Mouse (Mus musculus) embryonic facial prominence, embryonic 15.5 days (tissue): ENCODE data around the gene Lrfn5. TPM values are rescaled to one million over a fixed set of nuclear protein-coding genes. Genes with fewer than 3 reads are reported as not detected.

Experiments used
- ATAC-seq: fragments of 200-750 bp; cut with Nextera tagmentation; 2 replicates; pipeline ENCODE4 v1.8.0; 2017; ENCODE audit warnings: low read depth, moderate TSS enrichment; ENCODE audit not compliant: insufficient number of reproducible peaks, low FRiP score, low TSS enrichment
- H3K27ac ChIP-seq: fragments of 300-500 bp; sonication (generic); replicated peaks from 2 replicates; pipeline ENCODE4 v1.5.1; 2015; ENCODE audit warnings: mild to moderate bottlenecking, inconsistent platforms
- H3K27me3 ChIP-seq: fragments of 300-500 bp; sonication (generic); 2 replicates; pipeline ENCODE4 v1.6.1; 2015; ENCODE audit warnings: inconsistent platforms
- H3K36me3 ChIP-seq: fragments of 300-500 bp; sonication (generic); 2 replicates; pipeline ENCODE4 v1.6.1; 2015; ENCODE audit warnings: mild to moderate bottlenecking, inconsistent platforms
- H3K4me1 ChIP-seq: fragments of 300-500 bp; sonication (generic); 2 replicates; pipeline ENCODE4 v1.6.1; 2015; ENCODE audit warnings: inconsistent platforms
- H3K4me2 ChIP-seq: fragments of 300-500 bp; sonication (generic); replicated peaks from 2 replicates; pipeline ENCODE4 v1.6.1; 2015; ENCODE audit warnings: mild to moderate bottlenecking, inconsistent platforms
- H3K4me3 ChIP-seq: fragments of 300-500 bp; sonication (generic); replicated peaks from 2 replicates; pipeline ENCODE4 v1.5.1; 2015; ENCODE audit warnings: mild to moderate bottlenecking, inconsistent platforms
- H3K9ac ChIP-seq: fragments of 300-500 bp; sonication (generic); 2 replicates; pipeline ENCODE4 v1.6.1; 2015; ENCODE audit warnings: inconsistent platforms
- H3K9me3 ChIP-seq: fragments of 300-500 bp; sonication (generic); replicated peaks from 2 replicates; pipeline ENCODE4 v1.6.1; 2016; ENCODE audit warnings: inconsistent platforms
- WGBS: fragments of 180-500 bp; shearing (Covaris S2); methylation state at CpG from one replicate; pipeline ENCODE4 v1.1.7; 2015; 5-methylcytosine and 5-hydroxymethylcytosine counted together
- polyA plus RNA-seq: library from polyadenylated mRNA; unstranded; fragments of >200 nt; fragmentation: Nextera tagmentation; extraction: Ambion mirVana; gene quantifications from 2 replicates; pipeline ENCODE4 v1.2.1, GENCODE M21; 2015

Gene Lrfn5
- polyA plus RNA-seq, 1 experiment from 2014 or later = 5.8 TPM

- Histone ChIP-seq H3K27ac (no peak overlapping the region), H3K9ac (no peak overlapping the region), H3K27me3 (no peaks in the 10 kb centered on the region), H3K4me2 (no peak overlapping the region), H3K4me1 (no peaks in the 10 kb centered on the region), H3K36me3 (no peaks in the 10 kb centered on the region), H3K9me3 (no peaks in the 10 kb centered on the region), H3K4me3 (no peak overlapping the region)
- 72% methylated on average over 5 of the region's 5 CpGs for WGBS
- no peak for ATAC-seq
Observed at GRCm38 (mm10) chr12:61654380-61654779, 131.4 kb downstream of the Lrfn5 start.

DNA sequence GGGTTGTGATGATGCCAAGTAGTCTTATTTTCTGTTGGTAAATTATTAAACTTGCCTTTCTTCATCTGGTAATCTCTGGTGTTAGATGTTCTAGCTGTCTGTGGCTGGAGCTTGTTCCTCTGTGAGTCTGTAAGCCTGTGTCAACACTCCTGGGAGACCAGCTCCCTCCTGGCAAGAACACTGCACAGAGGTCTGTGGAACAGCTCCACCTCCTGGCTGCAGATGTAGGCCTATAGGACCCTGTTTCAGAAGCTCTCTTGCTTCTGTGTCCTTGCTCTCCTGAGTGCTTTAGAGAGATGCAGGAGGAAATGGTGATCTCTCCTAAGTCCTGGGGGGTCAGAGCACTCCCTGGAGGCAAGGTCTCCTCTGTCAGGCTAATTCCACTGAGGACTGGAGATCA lies 200.2 kb downstream of the Lrfn5 start:
- no peak overlapping the region for H3K9ac ChIP-seq
- no peaks in the 10 kb centered on the region for H3K4me1 ChIP-seq
- no peak for ATAC-seq
- no peak overlapping the region for H3K4me2 ChIP-seq
- H3K9me3 ChIP-seq = no peaks in the 10 kb centered on the region
- no peak overlapping the region for H3K27ac ChIP-seq
- H3K27me3 ChIP-seq = no peaks in the 10 kb centered on the region
- H3K36me3 ChIP-seq = no peaks in the 10 kb centered on the region
- no peak overlapping the region for H3K4me3 ChIP-seq

DNA sequence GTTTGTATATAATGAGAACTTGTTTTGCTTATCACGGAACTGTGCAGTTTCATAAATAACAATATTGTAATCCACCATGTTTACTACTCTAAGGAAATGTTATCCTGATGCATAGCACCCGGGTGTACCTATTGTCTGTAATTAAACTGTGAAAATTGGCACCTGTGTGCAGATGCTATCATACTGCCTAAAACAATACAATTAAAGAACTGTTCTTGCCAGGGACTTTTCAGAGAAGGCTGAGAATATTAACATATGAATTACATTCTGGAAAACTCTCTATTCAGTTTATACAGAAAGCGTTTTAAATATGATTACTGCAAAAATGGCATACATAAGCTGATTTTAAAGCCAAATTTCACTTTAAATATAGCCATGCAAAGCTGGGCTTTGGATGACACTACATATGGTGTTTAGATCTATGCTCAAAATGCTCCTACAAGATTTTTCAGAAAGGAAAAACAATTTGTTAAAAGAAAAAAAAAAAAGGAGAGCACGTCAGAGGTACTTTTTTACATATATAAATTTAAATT lies 284.2 kb downstream of the Lrfn5 start:
- no peaks in the 10 kb centered on the region for H3K27me3 ChIP-seq
- H3K4me1 ChIP-seq = no peaks in the 10 kb centered on the region
- H3K4me3 ChIP-seq = no peak overlapping the region
- H3K36me3 ChIP-seq = no peaks in the 10 kb centered on the region
- H3K9ac ChIP-seq = no peak overlapping the region
- no peaks in the 10 kb centered on the region for H3K9me3 ChIP-seq
- no peak for ATAC-seq
- H3K27ac ChIP-seq = no peak overlapping the region
- no peak overlapping the region for H3K4me2 ChIP-seq
- WGBS = 68% methylated on average over 4 of the region's 4 CpGs

GRCm38 (mm10) chr12:61823601-61824000 lies 300.7 kb downstream of the Lrfn5 start:
- ATAC-seq = no peak
- H3K4me1 ChIP-seq = no peaks in the 10 kb centered on the region

DNA sequence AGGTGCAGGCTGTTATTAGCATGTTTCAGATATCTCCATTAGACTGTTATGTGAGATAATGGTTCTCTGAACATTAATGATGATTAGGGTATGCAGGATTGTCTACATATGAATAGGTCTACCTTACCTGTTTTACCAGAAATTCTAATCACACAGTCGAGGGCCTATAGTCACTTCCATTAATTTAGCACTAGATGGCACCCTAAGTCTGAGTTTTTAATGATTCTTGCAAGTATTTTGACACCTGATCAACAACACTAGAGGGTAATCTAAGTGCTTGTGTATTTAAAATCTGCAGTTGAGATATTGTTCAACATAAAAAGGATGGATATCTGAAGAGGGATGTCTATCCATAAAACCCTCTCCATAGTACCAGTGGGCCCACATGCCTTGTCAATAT lies 303.4 kb downstream of the Lrfn5 start:
- Histone ChIP-seq H3K9ac (no peak overlapping the region), H3K27ac (no peak overlapping the region), H3K9me3 (no peaks in the 10 kb centered on the region), H3K27me3 (no peaks in the 10 kb centered on the region), H3K4me3 (no peak overlapping the region), H3K4me1 (no peaks in the 10 kb centered on the region), H3K4me2 (no peak overlapping the region), H3K36me3 (no peaks in the 10 kb centered on the region)
- 20% methylated on average over 1 of the region's 1 CpGs for WGBS
- no peak for ATAC-seq

More at GRCm38 (mm10) chr12:61823601-61824000, 300.7 kb downstream of the Lrfn5 start:
- no peaks in the 10 kb centered on the region for H3K9me3 ChIP-seq
- no peak overlapping the region for H3K4me3 ChIP-seq
- no peak overlapping the region for H3K27ac ChIP-seq
- no peak overlapping the region for H3K9ac ChIP-seq
- no peaks in the 10 kb centered on the region for H3K36me3 ChIP-seq
- no peak overlapping the region for H3K4me2 ChIP-seq
- H3K27me3 ChIP-seq = no peaks in the 10 kb centered on the region
- 89% methylated on average over 5 of the region's 5 CpGs for WGBS

GRCm38 (mm10) chr12:61842599-61843291 lies 319.8 kb downstream of the Lrfn5 start:
- 90% methylated on average over 9 of the region's 9 CpGs for WGBS
- no peaks in the 10 kb centered on the region for H3K9me3 ChIP-seq
- no peaks in the 10 kb centered on the region for H3K4me1 ChIP-seq
- no peak overlapping the region for H3K9ac ChIP-seq
- no peaks in the 10 kb centered on the region for H3K27me3 ChIP-seq
- no peak overlapping the region for H3K27ac ChIP-seq
- no peaks in the 10 kb centered on the region for H3K36me3 ChIP-seq
- no peak overlapping the region for H3K4me3 ChIP-seq
- H3K4me2 ChIP-seq = no peak overlapping the region
- no peak for ATAC-seq

- H3K36me3 ChIP-seq = no peaks in the 10 kb centered on the region
- WGBS = 66% methylated on average over 1 of the region's 1 CpGs
- no peak for ATAC-seq
- H3K27ac ChIP-seq = no peak overlapping the region
- H3K4me2 ChIP-seq = no peak overlapping the region
- H3K9me3 ChIP-seq = no peaks in the 10 kb centered on the region
- no peak overlapping the region for H3K9ac ChIP-seq
- H3K4me3 ChIP-seq = no peak overlapping the region
- H3K27me3 ChIP-seq = no peaks in the 10 kb centered on the region
- no peaks in the 10 kb centered on the region for H3K4me1 ChIP-seq
Observed at GRCm38 (mm10) chr12:61854183-61854582, 331.2 kb downstream of the Lrfn5 start.
